Mouse (Mus musculus) ES-Bruce4 (cell line): ENCODE measurements around the gene Cda. TPM values are rescaled to one million over a fixed set of nuclear protein-coding genes. Genes with fewer than 3 reads are reported as not detected.

ENCODE experiments used
- H3K27ac ChIP-seq: 2 replicates; pipeline ENCODE4 v1.5.1; 2012; ENCODE audit warnings: low read length, inconsistent platforms; ENCODE audit not compliant: insufficient read depth
- H3K27me3 ChIP-seq: 2 replicates; pipeline ENCODE4 v1.6.1; 2012; ENCODE audit warnings: mild to moderate bottlenecking, low read length, inconsistent platforms; ENCODE audit not compliant: control insufficient read depth, poor library complexity, insufficient read depth, severe bottlenecking
- H3K36me3 ChIP-seq: 2 replicates; pipeline ENCODE4 v1.6.1; 2012; ENCODE audit warnings: inconsistent platforms, mild to moderate bottlenecking, low read length, moderate library complexity; ENCODE audit not compliant: control insufficient read depth, poor library complexity, insufficient read depth, severe bottlenecking
- H3K4me1 ChIP-seq: one replicate; pipeline ENCODE4 v1.8.1; 2011; ENCODE audit warnings: low read length; ENCODE audit not compliant: control insufficient read depth, insufficient read depth
- H3K4me3 ChIP-seq: 2 replicates; pipeline ENCODE4 v1.5.1; 2011; ENCODE audit warnings: low read depth, mild to moderate bottlenecking, low read length
- H3K9ac ChIP-seq: 2 replicates; pipeline ENCODE4 v1.6.1; 2012; ENCODE audit warnings: low read depth, mild to moderate bottlenecking, inconsistent platforms; ENCODE audit not compliant: poor library complexity, severe bottlenecking
- H3K9me3 ChIP-seq: replicated peaks from 2 replicates; pipeline ENCODE4 v1.6.1; 2012; ENCODE audit warnings: mild to moderate bottlenecking, low read length, inconsistent platforms; ENCODE audit not compliant: control insufficient read depth, poor library complexity, insufficient read depth, severe bottlenecking
- CTCF ChIP-seq: IDR thresholded peaks from one replicate; pipeline ENCODE4 v1.8.1; 2011; ENCODE audit warnings: low read depth, low read length
- EP300 ChIP-seq: IDR thresholded peaks from 2 replicates; pipeline ENCODE4 v1.6.1; 2011; ENCODE audit warnings: low read depth, low read length; ENCODE audit not compliant: insufficient read depth
- POLR2A ChIP-seq: IDR thresholded peaks from one replicate; pipeline ENCODE4 v1.8.1; 2011; ENCODE audit warnings: low read length; ENCODE audit not compliant: insufficient read depth
- polyA plus RNA-seq: library from polyadenylated mRNA; stranded (reverse); fragments of >200 nt; gene quantifications from 2 replicates; pipeline ENCODE4 v1.2.4, GENCODE M21; 2011; ENCODE audit warnings: low read depth; ENCODE audit not compliant: missing spikeins, insufficient read depth, insufficient read length

Gene Cda
- polyA plus RNA-seq, 1 experiment: 6.8 TPM

GRCm38 (mm10) chr4:138352692-138353091 is 15.1 kb downstream of the Cda start:
- H3K4me3 ChIP-seq: no peak overlapping the region
- no peaks in the 10 kb centered on the region for H3K9me3 ChIP-seq
- no peaks in the 10 kb centered on the region for H3K27me3 ChIP-seq
- H3K27ac ChIP-seq: no peak overlapping the region
- no peak overlapping the region for H3K9ac ChIP-seq
- TF ChIP-seq EP300 (no peak), CTCF (no peak), POLR2A (no peak)
- H3K36me3 ChIP-seq: no peaks in the 10 kb centered on the region
- H3K4me1 ChIP-seq: no peaks in the 10 kb centered on the region

- Histone ChIP-seq H3K4me3 (no peak overlapping the region), H3K27me3 (no peaks in the 10 kb centered on the region), H3K27ac (no peak overlapping the region), H3K9ac (no peak overlapping the region), H3K4me1 (no peaks in the 10 kb centered on the region), H3K36me3 (no peaks in the 10 kb centered on the region), H3K9me3 (no peaks in the 10 kb centered on the region)
- TF ChIP-seq CTCF: no peak
- no peak for TF ChIP-seq EP300
- TF ChIP-seq POLR2A: no peak
Measured at GRCm38 (mm10) chr4:138351821-138352220, 16.0 kb downstream of the Cda start.

GRCm38 (mm10) chr4:138348716-138349115 is 19.1 kb downstream of the Cda start:
- H3K27me3 ChIP-seq: no peaks in the 10 kb centered on the region
- H3K4me3 ChIP-seq: no peak overlapping the region
- H3K9me3 ChIP-seq: no peaks in the 10 kb centered on the region
- TF ChIP-seq CTCF (no peak), POLR2A (no peak), EP300 (no peak)
- H3K9ac ChIP-seq: no peak overlapping the region
- H3K36me3 ChIP-seq: no peaks in the 10 kb centered on the region
- H3K27ac ChIP-seq: no peak overlapping the region
- no peaks in the 10 kb centered on the region for H3K4me1 ChIP-seq

- Histone ChIP-seq H3K9me3 (no peaks in the 10 kb centered on the region), H3K27ac (no peak overlapping the region)
- TF ChIP-seq POLR2A (no peak), CTCF (no peak), EP300 (no peak)
Measured at GRCm38 (mm10) chr4:138347280-138347679, 20.5 kb downstream of the Cda start.

GRCm38 (mm10) chr4:138344891-138345545 is 22.8 kb downstream of the Cda start:
- H3K9ac ChIP-seq: no peak overlapping the region
- no peak for TF ChIP-seq POLR2A
- H3K27ac ChIP-seq: no peak overlapping the region
- H3K36me3 ChIP-seq: no peaks in the 10 kb centered on the region
- no peaks in the 10 kb centered on the region for H3K4me1 ChIP-seq
- no peaks in the 10 kb centered on the region for H3K9me3 ChIP-seq
- H3K27me3 ChIP-seq: no peaks in the 10 kb centered on the region
- H3K4me3 ChIP-seq: no peak overlapping the region

More at GRCm38 (mm10) chr4:138347280-138347679, 20.5 kb downstream of the Cda start:
- no peak overlapping the region for H3K4me3 ChIP-seq
- no peaks in the 10 kb centered on the region for H3K4me1 ChIP-seq
- no peak overlapping the region for H3K9ac ChIP-seq
- no peaks in the 10 kb centered on the region for H3K36me3 ChIP-seq
- H3K27me3 ChIP-seq: no peaks in the 10 kb centered on the region

- Histone ChIP-seq H3K27me3 (no peaks in the 10 kb centered on the region), H3K4me1 (no peaks in the 10 kb centered on the region), H3K9me3 (no peaks in the 10 kb centered on the region), H3K27ac (no peak overlapping the region), H3K36me3 (no peaks in the 10 kb centered on the region), H3K9ac (no peak overlapping the region), H3K4me3 (no peak overlapping the region)
- no peak for TF ChIP-seq CTCF
- no peak for TF ChIP-seq EP300
- TF ChIP-seq POLR2A: no peak
Measured at GRCm38 (mm10) chr4:138343341-138343837, 24.4 kb downstream of the Cda start.
